Mouse (Mus musculus): ENCODE data around the gene Eef1g. TPM values are rescaled to one million over a fixed set of nuclear protein-coding genes. Genes with fewer than 3 reads are reported as not detected.

Gene Eef1g
- polyA plus RNA-seq (2021): 419 TPM

GRCm38 (mm10) chr19:8966590-8967372 is at the start of gene Eef1g:
Gene Eef1g, plus strand, starts transcription at chr19:8967041.
- in situ Hi-C loops (cut with MboI; ENCODE audit: low pct_unique_long_range_greater_than_20kb): no loop called here
- CTCF ChIA-PET: interaction anchor here (0.8 to 1.1 kb wide), 5 partner anchors 10 to 143 kb away, joined by 3 to 6 read pairs (median 3); partner anchors contain the start of gene B3gat3

GRCm38 (mm10) chr19:8919000-8919399 is 47.8 kb upstream of the Eef1g start:
- ATAC-seq: no peak
- POLR2A ChIA-PET: interaction anchor here (1.6 to 3.4 kb wide), 2 partner anchors 18 to 46 kb away, joined by 5 to 18 read pairs; no protein-coding TSS in a partner anchor

More at GRCm38 (mm10) chr19:8966590-8967372, at the start of gene Eef1g:
- peak; percentile 95 for ATAC-seq
- no peaks in the 10 kb centered on the region for H3K27me3 ChIP-seq
- no peak for TF ChIP-seq CTCF (IDR thresholded peaks at IDR 0.05)
- POLR2A ChIA-PET: interaction anchor here (0.5 to 2.3 kb wide), 3 partner anchors 11 to 48 kb away, joined by 3 to 15 read pairs (median 4); no protein-coding TSS in a partner anchor
- peak; percentile 92 for DNase-seq (ENCODE audit: low read depth, low spot score)

GRCm38 (mm10) chr19:8919684-8920072 is 47.2 kb upstream of the Eef1g start:
- in situ Hi-C loops (cut with MboI; ENCODE audit: low pct_unique_long_range_greater_than_20kb): no loop called here
- POLR2A ChIA-PET: interaction anchor here (0.9 to 3.4 kb wide), 3 partner anchors 14 to 19 kb away, joined by 3 to 18 read pairs (median 3); no protein-coding TSS in a partner anchor
- ATAC-seq (no peak), DNase-seq (ENCODE audit: low read depth, low spot score) (no peak)
- CTCF ChIA-PET: interaction anchor here (1.3 to 1.6 kb wide), 5 partner anchors 16 to 190 kb away, joined by 3 to 5 read pairs (median 3); no protein-coding TSS in a partner anchor
- TF ChIP-seq CTCF (IDR thresholded peaks at IDR 0.05): no peak
- no peaks in the 10 kb centered on the region for H3K27me3 ChIP-seq

More at GRCm38 (mm10) chr19:8919000-8919399, 47.8 kb upstream of the Eef1g start:
- CTCF ChIA-PET: interaction anchor here (1.4 to 1.6 kb wide), 3 partner anchors 15 to 47 kb away, joined by 3 to 5 read pairs (median 3); no protein-coding TSS in a partner anchor
- no peaks in the 10 kb centered on the region for H3K27me3 ChIP-seq
- TF ChIP-seq CTCF (IDR thresholded peaks at IDR 0.05): no peak
- in situ Hi-C loops (cut with MboI; ENCODE audit: low pct_unique_long_range_greater_than_20kb): no loop called here
- DNase-seq (ENCODE audit: low read depth, low spot score): no peak

GRCm38 (mm10) chr19:8920073-8920736 is 46.6 kb upstream of the Eef1g start, which contains the start of gene B3gat3:
Gene B3gat3, plus strand, starts transcription at chr19:8920374.
- in situ Hi-C loops (cut with MboI; ENCODE audit: low pct_unique_long_range_greater_than_20kb): no loop called here
- H3K27me3 ChIP-seq: no peaks in the 10 kb centered on the region
- ChIA-PET POLR2A (interaction anchor here (0.6 to 3.4 kb wide), 4 partner anchors 13 to 33 kb away, joined by 3 to 18 read pairs (median 3); no protein-coding TSS in a partner anchor), CTCF (interaction anchor here (1.3 to 1.6 kb wide), 5 partner anchors 16 to 190 kb away, joined by 3 to 5 read pairs (median 3); no protein-coding TSS in a partner anchor)
- DNase-seq (ENCODE audit: low read depth, low spot score): no peak
- peak; percentile 98 for ATAC-seq
- TF ChIP-seq CTCF (IDR thresholded peaks at IDR 0.05): no peak

GRCm38 (mm10) chr19:8920836-8921291 is 46.0 kb upstream of the Eef1g start:
- ATAC-seq (no peak), DNase-seq (ENCODE audit: low read depth, low spot score) (no peak)
- TF ChIP-seq CTCF (IDR thresholded peaks at IDR 0.05): no peak
- in situ Hi-C loops (cut with MboI; ENCODE audit: low pct_unique_long_range_greater_than_20kb): no loop called here
- no peaks in the 10 kb centered on the region for H3K27me3 ChIP-seq
- CTCF ChIA-PET: interaction anchor here (1.3 to 1.5 kb wide), 2 partner anchors 42 to 189 kb away, joined by 3 read pairs; no protein-coding TSS in a partner anchor
- POLR2A ChIA-PET: interaction anchor here (0.7 to 3.4 kb wide), 4 partner anchors 10 to 39 kb away, joined by 3 to 18 read pairs (median 6); no protein-coding TSS in a partner anchor

GRCm38 (mm10) chr19:8921741-8922140 is 45.1 kb upstream of the Eef1g start:
- TF ChIP-seq CTCF (IDR thresholded peaks at IDR 0.05): no peak
- POLR2A ChIA-PET: interaction anchor here (0.7 to 3.4 kb wide), 4 partner anchors 9 to 143 kb away, joined by 5 to 18 read pairs (median 6); no protein-coding TSS in a partner anchor
- no peaks in the 10 kb centered on the region for H3K27me3 ChIP-seq
- in situ Hi-C loops (cut with MboI; ENCODE audit: low pct_unique_long_range_greater_than_20kb): no loop called here
- no peak for DNase-seq (ENCODE audit: low read depth, low spot score)
- CTCF ChIA-PET: interaction anchor here (1.2 kb wide), 1 partner anchor 8 kb away, joined by 3 read pairs; no protein-coding TSS in a partner anchor
- no peak for ATAC-seq

GRCm38 (mm10) chr19:8926766-8927165 is 40.1 kb upstream of the Eef1g start:
- no peak for ATAC-seq
- CTCF ChIA-PET: no interaction called here
- in situ Hi-C loops (cut with MboI; ENCODE audit: low pct_unique_long_range_greater_than_20kb): no loop called here

GRCm38 (mm10) chr19:8927891-8928525 is 38.8 kb upstream of the Eef1g start:
- ATAC-seq: no peak
- in situ Hi-C loops (cut with MboI; ENCODE audit: low pct_unique_long_range_greater_than_20kb): no loop called here
- no peak for DNase-seq (ENCODE audit: low read depth, low spot score)
- ChIA-PET POLR2A (no interaction called here), CTCF (no interaction called here)
- no peaks in the 10 kb centered on the region for H3K27me3 ChIP-seq
- no peak for TF ChIP-seq CTCF (IDR thresholded peaks at IDR 0.05)

More at GRCm38 (mm10) chr19:8926766-8927165, 40.1 kb upstream of the Eef1g start:
- TF ChIP-seq CTCF (IDR thresholded peaks at IDR 0.05): no peak
- POLR2A ChIA-PET: no interaction called here
- H3K27me3 ChIP-seq: no peaks in the 10 kb centered on the region
- no peak for DNase-seq (ENCODE audit: low read depth, low spot score)

- peak; percentile 14 for ATAC-seq
- in situ Hi-C loops (cut with MboI; ENCODE audit: low pct_unique_long_range_greater_than_20kb): no loop called here
- ChIA-PET POLR2A (no interaction called here), CTCF (no interaction called here)
- no peak for DNase-seq (ENCODE audit: low read depth, low spot score)
- H3K27me3 ChIP-seq: no peaks in the 10 kb centered on the region
- TF ChIP-seq CTCF (IDR thresholded peaks at IDR 0.05): no peak
Measured at GRCm38 (mm10) chr19:8928689-8929223, 38.1 kb upstream of the Eef1g start.
